Mouse (Mus musculus): ENCODE results near the gene Tpcn2.

GRCm38 (mm10) chr7:145312137-145312536 lies 28.3 kb upstream of the Tpcn2 start:
- no peak for TF ChIP-seq POLR2A (IDR thresholded peaks at IDR 0.05; ENCODE audit: low read depth, low read length)
- no peak for TF ChIP-seq CTCF (IDR thresholded peaks at IDR 0.05; ENCODE audit: borderline replicate concordance, insufficient read depth, low read length)

All from embryonic fibroblast, embryonic 13.5 days (primary cell).